Mouse (Mus musculus) G1E (cell line): ENCODE measurements around the gene Msl1.

ENCODE experiments used
- CTCF ChIP-seq: IDR thresholded peaks from 2 replicates; pipeline ENCODE4 v1.5.1; 2012; ENCODE audit warnings: low read depth, low read length, inconsistent platforms, mixed read lengths
- GATA1 ChIP-seq: IDR thresholded peaks from 2 replicates; pipeline ENCODE4 v1.6.1; 2012; ENCODE audit warnings: borderline replicate concordance, low read length, inconsistent platforms, mixed read lengths
- TAL1 ChIP-seq: conservative IDR thresholded peaks from 2 replicates; pipeline ENCODE4 v1.6.1; 2012; ENCODE audit warnings: low read depth, low read length, inconsistent platforms, mixed read lengths

GRCm38 (mm10) chr11:98786359-98787214 is 8.7 kb upstream of the Msl1 start:
- TF ChIP-seq CTCF (peak; percentile 93), TAL1 (no peak), GATA1 (no peak)
